Mouse (Mus musculus) stomach, embryonic 14.5 days (tissue): ENCODE data around the gene Catip. TPM values are rescaled to one million over a fixed set of nuclear protein-coding genes. Genes with fewer than 3 reads are reported as not detected.
A peak's percentile ranks its signal among the peaks of the same experiment; 100 is the strongest.
"Not testable (repeated sequence)": the region's sequence is repeated elsewhere in the genome, so short reads cannot be mapped to it uniquely, and the experiment has no call there.

Experiments
- ATAC-seq: fragments of 200-750 bp; cut with Nextera tagmentation; 2 replicates; pipeline ENCODE4 v1.8.0; 2017; ENCODE audit warnings: low read depth, moderate TSS enrichment; ENCODE audit not compliant: insufficient number of reproducible peaks, insufficient read depth, low FRiP score
- H3K27ac ChIP-seq: fragments of 300-500 bp; sonication (generic); 2 replicates; pipeline ENCODE4 v1.5.1; 2014; ENCODE audit warnings: mild to moderate bottlenecking, low read length, moderate library complexity, mixed read lengths
- H3K27me3 ChIP-seq: fragments of 300-500 bp; sonication (generic); 2 replicates; pipeline ENCODE4 v1.6.1; 2014; ENCODE audit warnings: low read length, control low read depth, mixed read lengths; ENCODE audit not compliant: control insufficient read depth, insufficient read depth
- H3K36me3 ChIP-seq: fragments of 300-500 bp; sonication (generic); 2 replicates; pipeline ENCODE4 v1.6.1; 2014; ENCODE audit warnings: mild to moderate bottlenecking, control low read depth, low read length, moderate library complexity, mixed read lengths; ENCODE audit not compliant: control insufficient read depth, insufficient read depth
- H3K4me1 ChIP-seq: fragments of 300-500 bp; sonication (generic); 2 replicates; pipeline ENCODE4 v1.6.1; 2014; ENCODE audit warnings: low read length, control low read depth, mixed read lengths; ENCODE audit not compliant: control insufficient read depth, insufficient read depth
- H3K4me2 ChIP-seq: fragments of 300-500 bp; sonication (generic); replicated peaks from 2 replicates; pipeline ENCODE4 v1.6.1; 2014; ENCODE audit warnings: low read depth, low read length, control low read depth
- H3K4me3 ChIP-seq: fragments of 300-500 bp; sonication (generic); 2 replicates; pipeline ENCODE4 v1.5.1; 2014; ENCODE audit warnings: low read depth, low read length, control low read depth
- H3K9ac ChIP-seq: fragments of 300-500 bp; sonication (generic); replicated peaks from 2 replicates; pipeline ENCODE4 v1.6.1; 2014; ENCODE audit warnings: low read depth, mild to moderate bottlenecking, control low read depth, low read length, moderate library complexity, mixed read lengths
- H3K9me3 ChIP-seq: fragments of 300-500 bp; sonication (generic); 2 replicates; pipeline ENCODE4 v1.6.1; 2016; ENCODE audit warnings: low read depth, low read length, control low read depth; ENCODE audit not compliant: control insufficient read depth
- WGBS: fragments of 180-500 bp; shearing (Covaris S2); extraction: QIAGEN DNeasy Blood & Tissue Kit; methylation state at CpG from one replicate; pipeline ENCODE4 v1.1.7; 2014; 5-methylcytosine and 5-hydroxymethylcytosine counted together
- polyA plus RNA-seq: library from polyadenylated mRNA; unstranded; fragments of >200 nt; fragmentation: Nextera tagmentation; extraction: Ambion mirVana; gene quantifications from 2 replicates; pipeline ENCODE4 v1.2.1, GENCODE M21; 2014

Catip gene
- polyA plus RNA-seq: 0.69 and 0.81 TPM in 2 replicates

- Histone ChIP-seq H3K4me1 (no peaks in the 10 kb centered on the region), H3K9ac (no peak within 1 kb of the TSS), H3K4me2 (no peak within 1 kb of the TSS), H3K36me3 (no peaks in the 10 kb centered on the region), H3K9me3 (no peaks in the 10 kb centered on the region), H3K27me3 (no peaks in the 10 kb centered on the region), H3K4me3 (no peak within 1 kb of the TSS), H3K27ac (no peak within 1 kb of the TSS)
- 0% methylated on average over 2 of the region's 2 CpGs for WGBS
- peak; percentile 70; the same call in 1 of the 2 replicates for ATAC-seq
Measured at GRCm38 (mm10) chr1:74361812-74362211, at the start of gene Catip. Catip (plus strand) TSS chr1:74362108.

- peak; percentile 54; the same call in 1 of the 2 replicates for ATAC-seq
- no peaks in the 10 kb centered on the region for H3K9me3 ChIP-seq
- WGBS: 0% methylated on average over 3 of the region's 3 CpGs
- no peak overlapping the region for H3K4me2 ChIP-seq
- no peaks in the 10 kb centered on the region for H3K36me3 ChIP-seq
- H3K4me1 ChIP-seq: peaks cover 6% of the 10 kb centered on the region; the same call in 1 of the 2 replicates
- no peaks in the 10 kb centered on the region for H3K27me3 ChIP-seq
- H3K4me3 ChIP-seq: no peak overlapping the region
- H3K27ac ChIP-seq: no peak overlapping the region
- no peak overlapping the region for H3K9ac ChIP-seq
Measured at GRCm38 (mm10) chr1:74313049-74313692, 48.7 kb upstream of the Catip start.

GRCm38 (mm10) chr1:74314796-74315195, 47.1 kb upstream of the Catip start:
- no peak overlapping the region for H3K27ac ChIP-seq
- WGBS: 86% methylated on average over 3 of the region's 3 CpGs
- H3K4me3 ChIP-seq: no peak overlapping the region
- peaks cover 2% of the 10 kb centered on the region; the same call in 1 of the 2 replicates for H3K4me1 ChIP-seq
- ATAC-seq: no peak
- H3K4me2 ChIP-seq: no peak overlapping the region
- no peaks in the 10 kb centered on the region for H3K9me3 ChIP-seq
- H3K9ac ChIP-seq: no peak overlapping the region
- no peaks in the 10 kb centered on the region for H3K36me3 ChIP-seq
- no peaks in the 10 kb centered on the region for H3K27me3 ChIP-seq

- Histone ChIP-seq H3K27me3 (no peaks in the 10 kb centered on the region), H3K4me1 (no peaks in the 10 kb centered on the region), H3K36me3 (no peaks in the 10 kb centered on the region), H3K9me3 (no peaks in the 10 kb centered on the region), H3K27ac (no peak overlapping the region), H3K9ac (no peak overlapping the region), H3K4me3 (no peak overlapping the region), H3K4me2 (no peak overlapping the region)
- 78% methylated on average over 4 of the region's 4 CpGs for WGBS
- no peak for ATAC-seq
Measured at GRCm38 (mm10) chr1:74316114-74316827, 45.6 kb upstream of the Catip start.

- H3K9ac ChIP-seq: no peak overlapping the region
- no peaks in the 10 kb centered on the region for H3K36me3 ChIP-seq
- 86% methylated on average over 3 of the region's 3 CpGs for WGBS
- H3K9me3 ChIP-seq: no peaks in the 10 kb centered on the region
- no peaks in the 10 kb centered on the region for H3K4me1 ChIP-seq
- H3K27me3 ChIP-seq: no peaks in the 10 kb centered on the region
- no peak overlapping the region for H3K27ac ChIP-seq
- H3K4me3 ChIP-seq: no peak overlapping the region
- no peak for ATAC-seq
- no peak overlapping the region for H3K4me2 ChIP-seq
Measured at GRCm38 (mm10) chr1:74318711-74319110, 43.2 kb upstream of the Catip start.

GRCm38 (mm10) chr1:74321396-74321795, 40.5 kb upstream of the Catip start:
- H3K9ac ChIP-seq: no peak overlapping the region
- no peaks in the 10 kb centered on the region for H3K4me1 ChIP-seq
- H3K27me3 ChIP-seq: no peaks in the 10 kb centered on the region
- H3K27ac ChIP-seq: no peak overlapping the region
- H3K9me3 ChIP-seq: no peaks in the 10 kb centered on the region
- ATAC-seq: no peak
- no peaks in the 10 kb centered on the region for H3K36me3 ChIP-seq
- 54% methylated on average over 3 of the region's 3 CpGs for WGBS
- H3K4me2 ChIP-seq: no peak overlapping the region
- no peak overlapping the region for H3K4me3 ChIP-seq

- 78% methylated on average over 2 of the region's 2 CpGs for WGBS
- H3K9ac ChIP-seq, H3K4me3 ChIP-seq, H3K27ac ChIP-seq, H3K27me3 ChIP-seq, H3K36me3 ChIP-seq, H3K4me1 ChIP-seq, H3K4me2 ChIP-seq, ATAC-seq, H3K9me3 ChIP-seq: not testable (repeated sequence)
Measured at GRCm38 (mm10) chr1:74326916-74327315, 35.0 kb upstream of the Catip start.

GRCm38 (mm10) chr1:74329899-74330431, 31.9 kb upstream of the Catip start:
- H3K4me3 ChIP-seq: no peak overlapping the region
- no peak for ATAC-seq
- 66% methylated on average over 7 of the region's 7 CpGs for WGBS
- no peaks in the 10 kb centered on the region for H3K9me3 ChIP-seq
- H3K27ac ChIP-seq: peak overlapping the region; percentile 1; the same call in 1 of the 2 replicates
- peaks cover 15% of the 10 kb centered on the region for H3K4me1 ChIP-seq
- H3K36me3 ChIP-seq: no peaks in the 10 kb centered on the region
- no peak overlapping the region for H3K4me2 ChIP-seq
- no peaks in the 10 kb centered on the region for H3K27me3 ChIP-seq
- H3K9ac ChIP-seq: no peak overlapping the region
